Mouse (Mus musculus) cerebellum, adult 2 months (tissue): Measurements from ENCODE around the gene Chrna5.

Source experiments
- CTCF ChIP-seq: fragments of 200-500 bp; IDR thresholded peaks from 2 replicates; pipeline ENCODE4 v1.5.1; 2011; ENCODE audit warnings: low read depth, mild to moderate bottlenecking, control low read depth, low read length, moderate library complexity, borderline replicate concordance; ENCODE audit not compliant: insufficient read depth
- POLR2A ChIP-seq: fragments of 200-500 bp; IDR thresholded peaks from 2 replicates; pipeline ENCODE4 v1.6.1; 2011; ENCODE audit warnings: low read length, control low read depth, borderline replicate concordance; ENCODE audit not compliant: insufficient read depth

- TF ChIP-seq CTCF (no peak), POLR2A (no peak)
These were observed 22.9 kb downstream of the Chrna5 start for GRCm38 (mm10) chr9:55003609-55004008.
